Mouse (Mus musculus) kidney, postnatal 25 days (tissue): ENCODE results near the gene Smc5.

ENCODE experiments used
- DNase-seq, 2 experiments: peaks; one replicate each; pipeline ENCODE4 v3.0.0; 2021; ENCODE audit warnings: mixed read lengths in 2 of 2

The Smc5 gene

DNA sequence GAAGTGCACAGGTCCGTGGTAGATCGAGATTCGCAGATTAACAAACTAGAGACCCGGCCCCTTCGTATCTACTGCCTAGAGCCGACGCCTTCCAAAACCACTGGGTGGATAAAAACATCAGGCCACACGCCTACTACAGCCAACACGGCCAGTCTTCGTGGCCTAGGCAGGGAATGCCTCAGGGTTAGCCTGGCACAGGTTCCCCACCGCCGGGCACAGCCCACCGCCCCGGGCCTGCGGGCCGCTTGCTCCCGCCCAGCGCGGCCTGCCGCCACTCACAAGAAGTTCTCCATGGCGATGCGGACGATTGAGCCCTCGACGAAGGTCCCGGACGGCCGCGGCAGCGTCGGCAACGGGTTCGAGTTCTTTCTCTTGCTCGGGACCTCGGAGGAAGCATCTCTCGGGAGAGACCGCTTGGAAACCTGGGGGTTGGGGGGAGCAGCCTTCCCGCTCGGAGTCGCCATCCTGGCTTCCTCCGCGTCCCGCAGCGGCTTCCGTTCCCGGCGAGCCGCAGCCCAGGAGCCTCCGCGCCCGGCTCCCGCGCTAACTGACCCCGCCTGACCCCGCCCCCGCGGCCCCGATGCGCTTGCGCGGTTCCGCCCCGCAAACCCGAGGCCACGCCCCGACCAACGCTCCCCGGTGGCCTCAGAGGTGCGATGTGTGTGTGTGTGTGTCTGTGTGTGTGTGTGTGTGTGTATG, at the start of gene Smc5:
Smc5 (minus strand) TSS at position 543 of the 699 bp plus-strand sequence.
- DNase-seq = peak; percentile 91 to 94

GRCm38 (mm10) chr19:23323107-23323506, 49.4 kb upstream of the Smc5 start:
- no peak for DNase-seq

DNA sequence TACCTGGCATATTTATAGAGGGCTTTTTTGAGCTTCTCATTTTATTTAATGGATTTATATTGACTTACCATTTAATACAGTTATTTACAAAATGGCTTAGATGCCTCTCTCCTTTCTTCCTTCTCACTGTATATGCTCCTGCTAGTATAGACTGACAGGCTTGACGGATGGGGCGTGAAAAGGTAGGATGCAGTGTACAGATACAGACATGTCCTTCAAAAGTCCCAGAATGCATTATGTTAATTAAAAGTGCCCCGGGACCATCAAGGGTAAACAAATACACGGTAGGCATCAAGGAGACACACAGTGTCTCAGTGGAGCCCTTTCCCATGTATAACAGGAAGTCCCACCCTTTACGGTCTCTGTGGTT, 44.3 kb upstream of the Smc5 start:
- DNase-seq = no peak

- DNase-seq = no peak
Observed at GRCm38 (mm10) chr19:23317295-23317988, 43.7 kb upstream of the Smc5 start.

DNA sequence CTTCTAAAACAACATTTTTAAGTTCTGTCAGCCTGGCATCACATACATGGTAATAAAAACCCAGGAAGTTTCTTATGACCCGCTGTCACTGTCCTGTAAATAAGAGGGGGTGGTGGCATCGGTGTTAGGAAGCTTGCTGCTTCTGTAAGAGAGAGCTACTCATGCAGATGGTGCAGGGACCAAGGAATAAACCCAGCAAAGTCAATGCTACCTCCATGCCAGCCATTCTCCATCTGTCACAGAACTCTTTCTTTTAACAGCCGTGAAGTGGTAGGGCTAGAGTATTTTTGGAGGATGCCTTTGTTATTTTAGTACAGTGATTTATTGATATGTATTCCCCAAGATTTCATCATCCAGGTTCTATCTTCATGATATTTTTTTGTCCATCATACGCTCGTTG, 43.2 kb upstream of the Smc5 start:
- DNase-seq = no peak

- DNase-seq = no peak
Observed at GRCm38 (mm10) chr19:23309979-23310378, 36.3 kb upstream of the Smc5 start.

DNA sequence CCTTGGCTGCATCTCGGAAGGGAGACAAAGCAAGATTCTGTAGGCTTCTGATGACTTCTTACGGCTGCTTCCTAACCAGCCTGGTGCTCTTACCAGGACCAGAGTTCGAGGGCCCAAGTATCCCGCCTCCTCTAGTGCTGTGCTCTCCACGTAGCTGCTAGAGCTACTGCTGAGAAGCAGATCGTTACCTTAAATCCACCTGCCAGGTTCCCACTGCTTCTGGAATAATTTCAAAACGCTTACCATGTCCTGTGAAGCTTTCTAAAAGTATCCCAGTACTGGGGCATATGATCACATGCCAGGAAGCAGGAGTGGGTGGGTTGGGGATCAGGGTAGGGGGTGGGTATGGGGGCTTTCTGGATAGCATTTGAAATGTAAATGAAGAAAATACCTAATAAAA, 33.0 kb upstream of the Smc5 start:
- DNase-seq = no peak

DNA sequence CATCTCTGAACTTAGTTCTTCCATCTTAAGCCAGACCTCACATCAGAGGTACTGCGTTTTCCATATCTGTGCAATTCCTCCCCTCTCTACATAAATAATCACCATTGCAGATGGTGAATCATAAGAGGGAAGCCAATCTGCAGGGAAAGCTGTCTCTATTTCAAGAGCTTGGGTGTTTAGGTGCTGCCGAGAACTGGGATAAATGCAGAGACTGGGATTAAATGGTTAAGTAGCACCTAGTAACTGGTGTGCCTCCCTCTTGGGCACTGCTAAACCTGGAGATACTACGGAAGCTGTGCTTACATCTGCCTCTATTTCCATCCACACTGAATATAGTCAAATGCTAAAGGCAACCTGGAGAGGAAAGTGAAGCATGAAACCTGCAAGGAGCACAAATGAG, 26.3 kb upstream of the Smc5 start:
- no peak for DNase-seq

- DNase-seq = no peak
Observed at GRCm38 (mm10) chr19:23298917-23299316, 25.2 kb upstream of the Smc5 start.

- no peak for DNase-seq
Observed at GRCm38 (mm10) chr19:23297191-23297590, 23.5 kb upstream of the Smc5 start.

- DNase-seq = no peak
Observed at GRCm38 (mm10) chr19:23289251-23289650, 15.6 kb upstream of the Smc5 start.

- DNase-seq = no peak
Observed at GRCm38 (mm10) chr19:23281911-23282660, 8.4 kb upstream of the Smc5 start.

- no peak for DNase-seq
Observed at GRCm38 (mm10) chr19:23274054-23274724, 492 bp upstream of the Smc5 start.

DNA sequence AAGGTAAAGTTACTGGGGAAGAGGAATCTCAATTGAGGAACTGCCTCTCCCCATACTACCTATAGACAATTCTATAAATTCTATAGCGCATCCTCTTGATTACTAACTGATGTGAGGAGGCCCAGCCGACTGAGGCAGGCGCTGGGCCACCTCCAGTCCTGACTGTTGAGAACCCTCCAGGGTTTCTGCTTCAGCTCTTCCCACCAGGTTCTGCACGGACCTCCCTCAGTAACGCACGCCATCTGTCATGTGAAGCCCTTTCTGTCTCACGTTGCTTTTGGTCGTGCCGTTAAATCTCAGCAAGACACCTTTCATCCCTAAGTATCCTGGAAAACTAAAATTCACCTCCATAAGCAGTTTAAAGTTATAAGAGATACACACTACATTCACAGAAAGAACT, 16.9 kb downstream of the Smc5 start:
- DNase-seq = no peak

DNA sequence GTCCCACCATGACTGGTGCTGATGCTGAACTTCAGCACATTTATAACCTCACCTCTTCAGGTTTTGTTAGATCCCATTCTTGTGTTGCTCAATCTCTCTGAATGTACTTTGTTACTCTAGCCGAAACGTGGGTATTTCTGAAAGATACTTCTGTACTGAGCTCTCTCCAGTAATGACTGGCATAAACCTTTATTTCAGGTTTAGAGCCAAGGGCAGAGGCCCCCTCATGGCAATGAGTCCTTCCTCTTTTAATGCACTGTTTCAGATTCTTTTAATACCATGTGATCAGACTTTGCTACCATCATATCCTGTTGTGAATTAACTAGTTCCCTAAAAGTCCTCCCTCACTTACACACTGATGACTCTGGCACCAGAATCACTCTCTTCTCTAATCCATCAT, 27.2 kb downstream of the Smc5 start:
- DNase-seq = no peak

- peak in 1 of 2 experiments; percentile 46 for DNase-seq
Observed at GRCm38 (mm10) chr19:23225065-23225464, 48.6 kb downstream of the Smc5 start.

- DNase-seq = no peak
Observed at GRCm38 (mm10) chr19:23214326-23214725, 59.4 kb downstream of the Smc5 start.

- DNase-seq = peak in 1 of 2 experiments; percentile 8
Observed at GRCm38 (mm10) chr19:23211325-23211724, 62.4 kb downstream of the Smc5 start.

DNA sequence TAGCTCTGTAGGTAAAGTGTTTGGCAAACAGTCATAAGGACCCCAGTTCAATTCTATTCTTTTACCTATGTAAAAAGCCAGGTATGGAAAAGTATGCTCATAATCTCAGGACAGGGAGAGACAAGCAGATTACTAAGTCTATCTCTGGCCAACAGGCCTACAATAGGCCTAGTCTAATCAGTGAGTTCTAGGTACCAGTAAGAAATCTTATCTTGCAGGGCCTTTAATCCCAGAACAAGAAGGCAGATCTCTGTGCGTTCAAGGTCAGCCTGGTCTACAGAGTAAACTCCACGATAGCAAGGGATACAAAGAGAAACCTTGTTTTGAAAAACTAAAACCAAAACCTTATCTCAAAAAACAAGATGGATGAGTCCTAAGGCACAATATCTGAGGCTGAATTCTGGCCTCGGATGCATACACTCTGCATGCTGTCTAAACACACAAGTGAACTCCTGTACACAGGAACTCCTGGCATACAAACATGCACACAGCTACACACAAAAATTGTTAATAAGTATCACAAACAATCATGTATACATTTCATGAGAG, 70.1 kb downstream of the Smc5 start:
- DNase-seq = no peak

DNA sequence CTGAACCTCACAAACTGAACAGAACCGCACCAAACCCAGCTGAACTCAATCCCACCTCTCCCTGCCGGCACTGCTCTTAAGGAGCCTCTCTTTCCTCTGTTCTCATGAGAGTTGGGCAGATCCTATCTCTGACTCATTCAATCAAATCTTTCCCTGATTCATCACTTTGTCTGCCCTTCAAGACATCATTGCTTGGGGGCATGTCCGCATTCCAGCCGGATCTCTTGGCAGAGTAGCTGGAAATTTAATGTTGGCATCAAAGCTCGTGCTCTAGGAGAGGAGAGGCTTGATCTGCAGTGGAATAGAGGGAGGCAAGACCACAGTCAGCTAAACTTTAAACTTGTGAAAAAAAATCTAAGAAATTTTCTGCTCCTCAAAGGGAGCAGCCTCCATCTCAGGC, 71.6 kb downstream of the Smc5 start:
- DNase-seq = no peak

- DNase-seq = no peak
Observed at GRCm38 (mm10) chr19:23193076-23193475, 80.6 kb downstream of the Smc5 start.

DNA sequence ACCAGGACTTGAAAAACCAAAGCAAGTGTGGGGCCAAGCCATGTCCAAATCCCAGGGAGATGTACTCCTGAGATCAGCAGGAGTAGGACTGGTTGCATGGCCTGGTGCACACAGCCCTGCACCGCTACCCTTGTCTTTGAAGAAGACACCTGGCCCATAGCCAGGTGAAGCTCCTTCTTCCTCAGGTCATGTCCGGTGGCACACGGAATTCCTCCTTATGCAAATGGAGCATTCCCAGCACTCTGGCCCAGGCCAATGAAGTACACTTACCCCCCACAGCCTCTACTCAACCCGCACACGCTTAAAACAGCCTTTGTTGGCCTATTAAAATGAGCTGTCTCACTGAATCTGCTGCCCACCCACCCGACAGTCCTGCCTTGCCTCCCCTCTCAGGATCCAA, 82.2 kb downstream of the Smc5 start:
- peak; percentile 23 to 52 for DNase-seq

GRCm38 (mm10) chr19:23189744-23190143, 84.0 kb downstream of the Smc5 start:
- no peak for DNase-seq
